Mouse (Mus musculus): Measurements from ENCODE around the gene Wdfy3.

- TF ChIP-seq CTCF (IDR thresholded peaks at IDR 0.05; ENCODE audit: low read depth) (no peak), EP300 (IDR thresholded peaks at IDR 0.05; ENCODE audit: low read depth) (no peak)
Measured at GRCm38 (mm10) chr5:102048416-102048815, 21.3 kb downstream of the Wdfy3 start.
